Mouse (Mus musculus): ENCODE measurements around the gene Tigit.

DNA sequence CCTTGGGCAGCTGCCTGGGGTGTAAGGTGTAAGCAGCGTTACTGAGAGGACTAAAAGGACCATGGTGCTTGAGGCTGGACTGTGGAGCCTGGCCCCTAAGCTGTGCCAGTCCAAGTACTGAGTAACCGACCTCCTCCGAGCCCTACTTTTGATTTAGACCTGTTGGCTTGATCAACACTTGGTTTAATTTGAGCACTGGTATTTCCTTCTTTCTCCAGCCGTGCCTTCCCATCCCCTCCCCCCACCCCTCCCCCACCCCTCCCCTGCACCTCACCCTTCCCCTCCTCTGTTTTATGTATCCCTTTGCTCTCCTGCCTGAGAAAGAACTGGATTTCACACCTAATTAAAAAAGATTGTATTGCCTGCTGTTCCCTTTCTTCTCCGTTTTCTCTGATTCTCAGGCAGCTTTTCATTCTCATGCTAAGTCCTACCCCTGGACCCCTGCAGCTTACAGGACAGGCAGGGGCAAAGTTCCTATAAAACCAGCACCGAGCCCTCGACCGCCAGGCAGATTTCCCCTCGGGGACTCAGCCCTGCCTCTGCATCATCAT is 60.3 kb downstream of the Tigit start:
- no peak for TF ChIP-seq CTCF (IDR thresholded peaks at IDR 0.05)
- TF ChIP-seq EP300 (IDR thresholded peaks at IDR 0.05) = no peak
